Comparison of ENCODE assay signal across 14 mouse cellular contexts in genomic region chr15:54114096-54114512, GRCm38 (mm10).
DNase-seq lines count a peak whose midpoint lies in the region; ATAC-seq lines count a peak whose summit lies in the region.
"Had no signal": no experiment of that assay in that cellular context is flagged by ENCODE, and none has a peak within 500 bp of the region (broad histone marks: within the 10 kb centered on the region; RNA-seq: fewer than 3 reads in every experiment).

No protein-coding gene starts in this region.

- ATAC-seq in megakaryocyte, adult 5-6 weeks (ENCODE audit: poor library complexity, severe bottlenecking) = no peak

- peak; percentile 15 for DNase-seq in kidney, adult 9 months
- no peak for DNase-seq in kidney, postnatal 25 days
- DNase-seq in lung, adult 18-20 months = peak; percentile 76 to 86
- DNase-seq in lung, postnatal 25 days (ENCODE audit: low spot score) = peak; percentile 80
- DNase-seq in testis, postnatal 14 days (ENCODE audit: low spot score) = no peak
- no peak for DNase-seq in liver
- no peak for DNase-seq in right cerebral cortex, postnatal 14 days
- DNase-seq: adrenal gland, postnatal 10 days; cerebellum, adult 8-10 months; heart, adult 18-20 months; kidney, adult 11 months; kidney, postnatal 36 days; retina, postnatal 1 day had no signal

Comparison
In these comparisons a context has a peak if more than half of its experiments do, and no peak if none do; other contexts are left out.
1. DNase-seq: peak in kidney, adult 9 months (single experiment), lung, adult 18-20 months (2 of 2) and lung, postnatal 25 days (single experiment); none in kidney, postnatal 25 days (0 of 2), testis, postnatal 14 days (single experiment), liver (single experiment) and right cerebral cortex, postnatal 14 days (single experiment).